ENCODE assay signal across 17 mouse cellular contexts in the genomic region with DNA sequence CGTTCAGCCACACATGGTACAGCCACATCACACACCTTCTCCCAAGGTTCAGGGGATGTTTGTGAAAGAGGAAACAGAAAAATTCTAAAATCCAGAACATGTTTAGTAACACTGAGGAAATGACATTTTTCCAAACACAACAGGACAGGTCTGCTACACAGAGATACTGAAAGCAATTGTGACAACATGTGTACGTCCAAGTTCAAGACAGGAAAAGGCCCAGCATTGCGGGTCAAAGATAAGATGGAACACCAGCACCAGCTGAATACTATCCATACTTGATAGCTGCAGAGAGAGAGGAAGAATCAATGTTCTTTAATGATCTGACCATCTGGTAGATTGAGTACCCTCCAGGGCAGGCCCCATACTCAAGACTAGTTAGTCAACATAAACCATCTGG. TPM values are rescaled to one million over a fixed set of nuclear protein-coding genes. Genes with fewer than 3 reads are reported as not detected.
"Had no signal": no experiment of that assay in that cellular context is flagged by ENCODE, and none has a peak within 500 bp of the region (broad histone marks: within the 10 kb centered on the region; RNA-seq: fewer than 3 reads in every experiment).

No protein-coding gene starts in this region.

- ATAC-seq: intestine, postnatal 0 days had no signal

- H3K9ac ChIP-seq: kidney, embryonic 15.5 days; liver, embryonic 13.5 days had no signal

- H3K36me3 ChIP-seq: kidney, embryonic 15.5 days; liver, embryonic 13.5 days had no signal

- H3K4me2 ChIP-seq: kidney, embryonic 15.5 days; liver, embryonic 13.5 days; midbrain, embryonic 11.5 days had no signal

- H3K4me3 ChIP-seq: kidney, embryonic 15.5 days; left cerebral cortex, adult 2 months; liver, embryonic 13.5 days had no signal

- DNase-seq: kidney, adult 2 months; kidney, postnatal 10 days; kidney, postnatal 36 days; layer of hippocampus, postnatal 36 days; liver, embryonic 13.5 days; lung, adult 2 months; lung, postnatal 36 days; midbrain, embryonic 14.5 days; thymus, adult 2 months; thymus, postnatal 14 days; thymus, postnatal 4 days had no signal

- H3K27ac ChIP-seq: kidney, embryonic 15.5 days; left cerebral cortex, adult 2 months; liver, embryonic 13.5 days had no signal

- H3K4me1 ChIP-seq: kidney, embryonic 15.5 days; liver, embryonic 13.5 days had no signal

- H3K27me3 ChIP-seq: kidney, embryonic 15.5 days; liver, embryonic 13.5 days had no signal

- H3K9me3 ChIP-seq: kidney, embryonic 15.5 days; liver, embryonic 13.5 days had no signal

RNA-seq across cellular contexts. Expression of a gene that starts 41.1 kb away (rescaled TPM):
- polyA plus RNA-seq: small intestine, adult 2 months; spleen, adult 2 months had no signal
